Mouse (Mus musculus) kidney, adult 8-10 months (tissue): ENCODE measurements around the gene Gpr107.

Source experiments
- DNase-seq, 2 experiments: peaks; one replicate each; pipeline ENCODE4 v3.0.0; 2022

Gpr107 gene

DNA sequence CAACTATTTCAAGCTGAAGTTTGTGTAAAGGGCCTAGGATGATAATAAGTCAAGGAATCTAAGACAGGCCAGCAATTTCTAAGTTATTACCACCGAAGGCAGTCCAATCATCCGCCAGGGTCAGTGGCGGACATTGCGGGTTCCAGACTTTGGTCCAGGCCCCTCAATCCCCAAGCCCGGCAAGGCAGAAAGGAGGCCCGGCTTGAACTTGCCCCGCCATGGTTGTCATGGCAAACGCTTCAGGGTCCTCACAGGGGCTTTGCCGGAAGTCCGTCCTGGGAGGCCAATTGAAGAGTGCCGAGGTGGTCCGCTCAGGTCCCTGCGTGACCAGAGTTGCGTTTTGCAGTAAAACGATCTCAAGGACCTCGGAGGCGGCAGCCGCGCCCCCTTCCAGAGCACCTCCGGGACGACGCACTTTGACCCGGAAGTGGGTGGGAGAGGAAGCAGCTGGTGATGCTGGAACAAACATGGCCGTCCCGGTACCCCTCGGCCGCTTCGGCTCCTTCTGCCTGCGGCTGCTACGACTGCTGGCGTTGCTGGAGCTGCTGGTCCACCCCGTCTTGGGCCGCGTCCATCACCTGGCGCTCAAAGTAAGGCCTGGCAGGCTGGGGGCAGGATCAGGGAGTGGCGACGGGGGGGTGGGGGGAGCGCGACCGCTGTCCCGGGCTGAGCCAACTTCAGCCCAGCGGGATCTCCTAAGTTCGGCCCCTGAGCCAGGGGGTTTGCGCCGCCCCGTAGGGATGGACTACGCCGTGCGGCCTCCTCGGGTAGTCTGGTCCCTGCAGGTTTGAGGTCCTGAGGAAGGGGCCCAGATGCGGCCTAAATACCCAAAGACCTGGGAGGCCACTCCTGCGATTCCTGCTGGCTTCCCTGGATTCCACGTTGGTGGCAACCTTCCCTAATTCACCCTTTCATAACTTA is at the start of gene Gpr107:
TSS of gene Gpr107 (plus strand) at position 425 of the 921 bp plus-strand sequence.
- DNase-seq = peak; percentile 83 to 84

DNA sequence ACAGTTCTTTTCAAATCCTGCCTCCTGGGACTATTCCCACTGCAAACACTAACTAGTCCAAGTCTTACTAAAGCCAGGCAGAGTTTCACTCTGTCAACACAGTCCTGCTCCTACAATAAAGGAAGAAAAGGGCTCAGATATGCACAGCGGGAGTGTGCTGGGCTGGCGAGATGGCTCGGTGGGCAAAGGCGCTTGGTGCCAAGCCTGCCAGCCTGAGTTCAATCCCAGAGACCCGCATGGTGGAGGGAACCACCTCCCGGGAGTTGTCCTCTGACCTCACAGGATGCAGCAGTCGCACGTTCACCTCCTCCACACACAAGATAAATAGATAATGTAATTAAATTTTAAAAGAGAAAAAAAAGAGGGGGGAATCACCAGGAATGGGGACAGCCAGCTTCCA is 48.8 kb upstream of the Gpr107 start:
- DNase-seq = no peak

DNA sequence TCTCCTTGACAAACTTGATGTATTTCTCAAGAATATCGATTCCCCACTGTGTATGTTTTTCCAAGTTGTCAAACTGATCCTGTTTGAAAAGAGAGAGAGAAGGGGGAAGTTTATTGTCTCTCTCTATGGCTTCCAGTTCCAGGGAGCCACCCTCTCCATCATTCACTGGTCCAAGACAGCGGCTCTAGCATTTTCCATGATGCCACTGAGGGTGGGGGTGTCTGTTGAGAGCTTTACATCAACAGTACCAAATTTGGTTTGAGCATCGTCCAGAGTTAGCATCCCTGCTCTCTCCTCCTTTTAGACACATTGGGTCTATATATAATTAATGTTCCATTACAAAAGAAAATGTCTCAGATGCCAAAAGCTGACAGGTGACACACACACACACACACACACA is 46.8 kb upstream of the Gpr107 start:
- no peak for DNase-seq

DNA sequence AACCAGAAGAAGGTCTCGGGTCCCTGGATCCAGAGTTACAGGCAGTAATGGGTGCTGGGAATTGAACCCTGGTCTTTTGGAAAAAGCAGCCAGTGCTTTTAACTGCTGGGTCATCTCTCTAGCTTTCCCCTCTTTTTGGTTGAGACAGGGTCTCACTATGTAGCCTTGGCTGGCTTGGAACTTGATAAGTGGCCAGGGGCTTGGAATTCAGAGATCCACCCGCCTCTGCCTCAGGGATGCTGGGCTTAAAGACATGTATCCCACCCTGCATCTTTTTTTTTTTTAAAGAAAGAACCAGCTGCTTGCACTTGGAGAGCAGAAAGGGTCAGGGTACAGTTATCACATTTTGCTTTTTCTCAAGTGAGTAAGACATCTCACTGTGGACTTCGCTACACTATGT is 46.1 kb upstream of the Gpr107 start:
- no peak for DNase-seq

DNA sequence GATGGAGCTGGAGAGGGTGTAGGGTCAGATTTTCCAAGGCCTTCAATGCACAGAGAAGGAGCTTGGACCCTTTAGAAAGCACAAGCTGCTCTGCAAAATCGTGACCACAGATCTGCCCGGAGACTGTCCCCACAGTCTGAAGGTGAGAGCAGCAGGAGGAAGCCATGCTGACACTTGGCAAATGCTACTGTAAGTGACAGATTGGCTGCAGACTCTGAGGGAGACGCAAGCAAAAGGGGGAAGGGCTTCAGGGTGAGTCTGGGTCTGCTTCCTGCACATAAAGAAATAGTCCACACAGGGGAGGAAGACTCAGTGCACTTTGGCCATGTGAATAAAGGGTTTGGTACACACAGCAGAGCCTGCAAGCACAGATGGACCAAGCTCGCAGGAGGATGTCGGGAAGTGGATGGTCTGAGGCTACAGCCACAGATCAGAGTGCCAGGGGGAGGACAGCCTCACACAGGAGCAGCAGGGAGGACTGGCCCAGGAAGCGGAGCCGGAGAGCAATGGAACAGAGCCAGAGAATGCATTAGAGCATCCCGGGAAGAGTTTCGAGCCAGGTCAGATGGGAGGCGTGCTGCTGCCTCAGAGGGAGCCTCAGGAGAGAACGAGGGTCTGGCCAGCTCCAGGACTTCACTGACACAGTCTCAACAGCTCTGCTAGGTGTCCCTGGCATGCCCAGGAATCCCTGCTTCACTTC is 45.3 kb upstream of the Gpr107 start:
- DNase-seq = peak in 1 of 2 experiments; percentile 33

DNA sequence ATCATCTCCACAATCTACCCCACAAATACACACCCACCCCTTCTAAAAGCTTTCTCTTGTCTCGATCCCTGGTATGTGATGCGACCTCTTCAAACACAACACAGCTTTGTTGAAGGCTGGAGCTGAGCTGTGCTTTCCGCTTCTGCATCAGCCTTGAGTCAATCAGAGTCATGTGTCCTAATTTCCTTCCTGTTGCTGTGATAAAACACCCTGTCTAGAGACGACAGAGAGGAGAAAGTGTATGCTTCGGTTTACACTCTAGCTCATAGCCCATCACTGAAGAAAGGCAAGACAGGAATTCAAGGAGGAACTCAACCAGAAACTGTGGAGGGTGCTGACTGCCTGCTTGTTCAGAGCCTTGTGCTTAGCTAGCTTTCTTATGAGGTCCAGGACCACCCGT is 43.9 kb upstream of the Gpr107 start:
- no peak for DNase-seq

DNA sequence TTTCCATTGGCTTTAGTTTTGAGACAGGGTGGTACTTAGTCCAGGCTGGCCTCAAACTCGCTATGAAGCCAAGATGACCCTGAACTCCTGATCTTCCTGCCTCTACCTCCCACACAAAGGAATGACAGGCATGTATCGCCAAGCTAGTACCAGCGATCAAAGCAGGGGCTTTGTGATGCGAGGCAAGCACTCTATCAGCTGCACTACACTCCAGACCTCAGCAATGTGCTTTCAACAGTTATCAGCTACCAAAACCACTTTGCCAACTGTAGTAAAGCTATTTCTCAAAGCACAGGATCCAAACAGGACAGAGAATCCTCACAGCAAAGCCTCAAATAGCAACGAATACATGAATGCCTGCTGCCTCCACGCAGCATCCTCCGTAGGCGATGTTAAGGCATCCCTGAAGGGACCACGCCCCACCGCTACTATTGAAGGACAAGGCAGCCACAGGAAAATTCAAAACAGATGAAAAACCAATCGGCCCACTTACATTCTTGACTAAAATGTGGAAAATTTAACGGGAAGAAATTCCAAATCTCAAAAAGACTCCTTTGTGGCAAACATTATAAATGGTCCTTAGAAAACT is 42.1 kb upstream of the Gpr107 start:
- DNase-seq = no peak

DNA sequence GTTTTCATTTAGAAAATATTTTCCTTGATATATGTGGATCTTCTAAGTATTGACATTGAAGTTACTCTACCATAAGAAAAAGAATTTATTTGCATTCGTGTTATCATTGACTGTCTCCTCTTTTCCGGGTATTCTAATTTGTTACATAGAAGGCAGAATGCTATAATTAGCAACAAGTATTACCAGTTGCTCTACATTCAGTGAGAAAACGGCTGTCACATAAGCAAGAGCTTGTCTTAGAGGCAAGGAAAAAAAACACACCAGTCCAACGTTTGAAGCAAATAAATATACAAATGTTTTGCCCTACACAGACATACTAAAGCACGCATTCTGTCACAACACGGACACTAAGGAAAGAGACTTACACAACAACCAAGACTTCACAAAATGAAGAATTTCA is 40.4 kb upstream of the Gpr107 start:
- no peak for DNase-seq

DNA sequence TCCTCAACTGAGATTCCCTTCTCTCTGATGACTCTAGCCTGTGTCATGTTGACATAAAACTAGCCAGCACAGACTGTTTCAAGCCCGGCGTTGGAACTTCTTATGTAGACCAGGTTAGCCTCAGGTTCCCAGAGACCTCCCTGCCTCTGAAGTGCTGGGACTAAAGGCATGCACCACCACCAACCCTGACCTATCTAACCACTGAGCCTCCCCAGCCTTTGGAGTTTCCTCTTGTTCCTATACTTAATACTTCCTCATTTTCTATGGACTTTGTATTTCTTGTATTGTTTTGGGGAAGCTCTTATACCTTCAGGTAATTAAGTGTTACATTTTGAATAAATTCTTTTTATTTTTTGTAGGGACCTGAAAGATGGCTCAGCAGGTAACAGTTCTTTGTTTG is 37.9 kb upstream of the Gpr107 start:
- no peak for DNase-seq

DNA sequence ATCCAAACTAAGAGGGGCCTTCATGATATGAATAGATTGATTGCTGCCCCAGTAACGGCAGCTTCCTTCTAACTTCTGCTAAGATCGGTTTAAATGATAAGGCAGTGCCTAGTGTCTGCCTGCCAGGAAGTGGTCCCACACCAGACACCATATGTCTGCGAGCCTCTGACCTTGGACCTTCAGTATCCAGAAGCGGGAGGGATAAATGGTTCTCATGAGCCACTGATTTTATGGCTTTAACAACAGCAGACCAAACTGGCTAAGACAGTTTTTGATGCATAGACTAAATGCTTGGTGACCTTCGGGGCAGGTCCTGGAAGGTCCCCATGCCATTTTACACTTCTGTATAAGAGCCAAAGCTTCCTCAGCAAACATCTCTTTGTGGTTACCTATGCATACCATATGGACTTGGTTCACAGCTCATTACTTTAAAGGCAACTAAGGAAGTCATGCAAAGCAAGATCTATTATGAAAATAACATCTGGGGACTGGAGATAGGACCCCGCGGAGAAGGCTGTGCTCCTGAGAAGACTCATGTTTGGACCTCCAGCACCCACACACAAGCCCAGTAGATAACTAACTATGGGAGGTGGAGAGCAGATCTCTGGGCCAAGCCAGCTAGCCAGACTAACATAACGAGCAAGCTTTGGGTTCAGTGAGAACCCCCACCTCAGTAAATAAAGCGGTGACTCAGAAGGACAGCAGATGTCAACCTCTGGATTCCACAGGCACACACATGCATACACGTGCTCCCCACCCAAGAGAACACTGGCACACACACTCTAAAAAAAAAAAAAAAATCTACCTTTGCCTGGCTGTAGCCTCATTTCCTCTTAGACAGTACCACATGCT is 36.8 kb upstream of the Gpr107 start:
- DNase-seq = no peak

DNA sequence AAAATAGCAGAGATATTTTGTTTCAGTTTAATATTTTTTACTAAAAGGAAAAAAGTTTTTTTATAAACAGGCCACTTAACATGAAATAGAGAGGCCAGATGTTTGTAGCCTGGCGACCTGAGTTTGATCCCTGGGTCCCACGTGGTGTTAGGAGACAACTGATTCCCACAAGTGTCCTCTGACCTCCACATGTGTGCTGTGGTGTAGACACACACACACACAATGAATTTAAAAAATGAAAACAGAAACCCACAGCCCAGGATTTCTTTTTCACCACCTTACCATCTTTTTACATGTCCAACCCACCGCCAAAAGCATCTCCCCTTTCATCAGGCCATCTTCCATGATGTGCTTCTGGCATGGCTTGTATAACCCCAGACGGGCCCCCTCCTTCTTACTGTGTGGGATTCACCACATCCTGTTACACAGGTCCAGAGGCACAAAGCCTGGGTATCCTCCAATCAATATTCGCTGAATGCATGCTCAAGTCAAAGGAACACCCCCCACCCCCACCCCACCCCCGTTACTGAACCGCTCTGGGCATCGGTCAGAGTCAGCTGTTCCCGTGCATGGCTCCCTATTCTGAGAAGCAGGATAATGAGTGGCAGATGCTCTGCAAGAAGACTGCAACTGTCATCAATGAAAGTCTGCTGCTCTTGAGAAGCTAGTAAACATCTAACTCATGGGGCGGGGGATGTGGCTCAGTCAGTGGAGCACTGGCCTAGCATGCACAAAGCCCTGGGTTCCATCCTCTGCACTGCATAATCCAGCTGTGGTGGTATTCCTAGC is 36.0 kb upstream of the Gpr107 start:
- no peak for DNase-seq

DNA sequence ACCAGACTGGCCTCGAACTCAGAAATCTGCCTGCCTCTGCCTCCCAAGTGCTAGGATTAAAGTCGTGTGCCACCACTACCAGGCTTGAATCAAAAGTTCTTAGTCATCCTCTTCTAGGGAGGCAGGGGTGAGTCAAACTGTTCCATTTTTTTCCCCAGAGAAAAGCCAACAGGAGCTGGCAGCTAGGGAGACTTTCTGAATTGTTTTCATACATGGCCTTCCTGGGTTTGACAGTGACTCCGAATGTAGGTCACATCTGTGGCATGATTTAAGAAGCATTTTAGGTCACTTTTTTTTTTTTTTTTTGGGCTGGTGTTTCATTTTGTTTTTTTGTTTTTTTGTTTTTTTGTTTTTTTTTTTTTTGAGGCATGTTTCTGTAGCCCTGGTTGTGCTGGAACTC is 33.9 kb upstream of the Gpr107 start:
- no peak for DNase-seq

DNA sequence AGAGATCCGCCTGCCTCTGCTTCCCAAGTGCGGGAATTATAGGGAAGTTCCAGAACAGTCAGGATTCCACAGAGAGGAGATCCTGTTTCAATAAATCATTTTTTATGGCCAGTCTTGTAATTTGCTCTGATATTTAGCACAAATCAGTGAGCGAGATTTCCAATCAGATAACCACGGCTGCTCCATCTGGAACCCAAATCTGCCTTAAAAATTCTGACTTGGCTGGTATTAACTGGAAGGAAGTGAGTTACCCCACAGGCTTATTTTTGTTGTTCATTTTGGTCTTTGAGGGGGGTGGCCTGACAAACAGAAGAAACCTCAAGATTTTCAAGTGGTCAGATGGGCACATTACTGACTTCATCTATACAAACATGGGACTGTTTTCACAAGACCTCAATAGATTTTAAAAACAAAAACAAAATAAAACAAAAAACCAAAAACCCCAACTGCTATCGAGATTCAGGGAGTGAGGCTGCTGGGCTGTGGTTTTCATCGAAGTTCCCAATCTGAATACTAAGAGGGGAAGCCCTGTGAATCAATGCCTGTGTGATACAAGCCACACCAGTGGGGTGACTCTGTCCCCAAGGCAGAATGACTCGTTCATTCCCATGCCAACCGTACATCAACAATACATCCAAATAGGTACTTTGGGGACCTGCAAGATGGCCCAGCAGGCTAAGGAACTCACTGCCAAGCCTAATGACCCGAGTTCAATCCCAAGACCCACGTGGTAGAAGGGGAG is 33.3 kb upstream of the Gpr107 start:
- no peak for DNase-seq

DNA sequence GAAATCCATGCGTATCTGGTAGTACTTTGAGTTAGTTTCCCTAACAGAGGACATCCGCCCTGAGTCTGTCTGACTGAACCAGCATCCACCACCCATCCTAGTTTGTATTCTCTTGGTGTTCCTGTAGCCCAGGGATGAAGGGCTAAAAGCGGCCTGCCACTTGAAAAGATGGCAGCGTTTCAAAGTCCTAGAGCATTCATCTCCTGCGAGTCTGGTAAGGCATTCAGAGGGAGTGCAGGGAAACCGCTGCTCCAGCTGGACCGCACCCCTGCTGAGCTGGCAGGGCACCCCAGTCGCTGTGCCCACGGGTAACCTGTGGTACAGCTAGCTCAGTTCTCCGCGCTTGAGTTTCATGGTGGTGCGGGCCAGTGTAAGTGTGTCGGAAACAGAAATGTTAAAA is 32.3 kb upstream of the Gpr107 start:
- no peak for DNase-seq

DNA sequence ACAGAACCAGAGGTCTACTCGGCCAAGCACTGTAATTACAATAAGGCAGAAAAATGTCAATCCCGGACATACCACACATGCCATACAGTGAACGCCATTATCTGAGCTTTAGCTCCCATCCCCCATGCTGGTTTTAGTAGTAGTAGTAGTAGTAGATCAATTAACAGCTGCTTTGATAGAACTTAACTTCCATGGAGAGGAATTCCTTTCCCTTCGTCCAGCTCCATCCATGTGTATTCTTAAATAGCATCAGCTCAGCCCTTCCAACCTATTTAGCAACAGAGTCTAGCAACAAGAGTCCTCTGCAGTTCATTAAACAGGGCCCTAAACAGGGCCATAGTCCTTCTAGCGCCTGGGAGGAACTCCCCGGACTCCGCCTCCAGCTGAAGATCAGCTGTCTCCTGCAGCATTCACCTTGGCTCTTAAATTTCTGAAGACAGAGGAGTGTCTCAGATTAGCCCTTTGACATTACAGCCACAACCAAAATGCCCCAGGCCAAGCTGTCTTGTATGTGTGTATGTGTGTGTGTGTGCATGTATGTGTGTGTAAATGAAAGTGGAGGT is 30.9 kb upstream of the Gpr107 start:
- DNase-seq = peak in 1 of 2 experiments; percentile 56

DNA sequence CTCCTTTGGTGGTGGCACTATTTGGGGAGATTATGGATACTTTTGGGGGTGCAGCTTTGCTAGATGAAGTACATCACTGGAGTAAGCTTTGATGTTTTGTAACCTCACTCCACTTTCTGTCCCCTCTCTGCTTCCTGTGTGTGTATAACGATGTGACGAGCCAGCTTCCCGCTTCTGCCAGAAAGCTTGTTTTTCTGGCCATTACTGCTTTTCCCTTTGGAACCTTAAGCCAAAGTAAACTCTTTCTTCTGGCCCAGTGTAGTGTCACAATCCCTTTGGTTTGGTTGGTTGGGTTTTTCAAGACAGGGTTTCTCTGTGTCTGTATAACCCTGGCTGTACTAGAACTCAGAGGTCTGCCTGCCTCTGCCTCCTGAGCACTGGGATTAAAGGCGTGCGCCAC is 29.3 kb upstream of the Gpr107 start:
- DNase-seq = no peak

DNA sequence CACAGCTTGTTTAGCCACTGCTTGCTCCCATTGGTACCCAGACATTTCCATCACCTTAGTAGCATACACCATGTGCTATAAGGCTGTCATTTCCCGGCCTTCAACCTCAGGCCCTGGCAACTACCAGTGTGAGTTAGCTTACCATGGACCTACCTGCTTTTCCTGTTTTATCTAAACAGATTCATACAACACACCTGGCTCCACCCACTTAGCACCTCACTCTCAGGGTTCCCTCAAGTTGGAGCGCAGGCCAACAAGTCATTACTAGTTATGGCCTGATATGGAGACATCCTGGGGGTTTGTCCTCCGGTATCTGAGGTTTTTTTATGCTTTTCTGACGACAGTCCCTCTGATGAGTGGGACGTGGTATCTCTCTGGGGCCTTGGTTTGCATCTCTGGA is 28.6 kb upstream of the Gpr107 start:
- no peak for DNase-seq

DNA sequence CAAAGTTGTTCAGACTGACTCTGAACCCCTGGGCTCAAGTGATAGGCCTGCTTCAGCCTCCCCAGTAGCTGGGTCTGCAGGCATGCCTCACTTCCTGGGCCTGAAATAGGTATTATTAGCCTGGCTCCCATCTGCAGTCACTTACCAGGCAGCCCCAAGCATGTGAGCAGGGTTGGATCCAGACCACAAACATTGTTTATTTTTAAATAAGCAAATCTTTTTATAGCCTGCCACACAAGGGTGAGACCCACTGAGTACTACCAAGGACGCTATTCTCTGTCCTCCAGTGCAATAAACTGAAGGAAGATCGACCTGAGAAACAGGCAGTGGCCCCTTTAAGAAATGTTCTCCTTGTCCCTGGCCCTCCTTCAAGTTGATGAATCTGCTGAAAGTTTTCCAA is 27.4 kb upstream of the Gpr107 start:
- DNase-seq = no peak

DNA sequence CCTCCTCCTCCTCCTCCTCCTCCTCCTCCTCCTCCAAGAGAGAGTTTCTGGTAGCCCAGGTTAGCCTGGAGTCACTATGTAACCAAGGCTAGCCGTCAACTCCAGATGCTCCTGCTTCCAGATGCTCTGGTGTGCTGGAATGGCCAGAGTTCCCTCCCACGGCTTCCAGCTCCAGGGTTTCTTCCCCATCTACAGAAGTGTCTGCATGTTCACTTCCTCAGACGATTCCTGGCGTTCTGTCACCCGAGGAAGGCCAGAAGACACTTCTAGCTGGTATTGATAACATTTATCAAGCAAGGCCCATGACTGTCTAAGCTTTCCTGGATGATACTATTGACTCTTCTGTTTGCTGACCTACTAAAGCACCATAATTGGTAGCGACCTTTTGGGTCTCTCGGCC is 27.0 kb upstream of the Gpr107 start:
- no peak for DNase-seq

DNA sequence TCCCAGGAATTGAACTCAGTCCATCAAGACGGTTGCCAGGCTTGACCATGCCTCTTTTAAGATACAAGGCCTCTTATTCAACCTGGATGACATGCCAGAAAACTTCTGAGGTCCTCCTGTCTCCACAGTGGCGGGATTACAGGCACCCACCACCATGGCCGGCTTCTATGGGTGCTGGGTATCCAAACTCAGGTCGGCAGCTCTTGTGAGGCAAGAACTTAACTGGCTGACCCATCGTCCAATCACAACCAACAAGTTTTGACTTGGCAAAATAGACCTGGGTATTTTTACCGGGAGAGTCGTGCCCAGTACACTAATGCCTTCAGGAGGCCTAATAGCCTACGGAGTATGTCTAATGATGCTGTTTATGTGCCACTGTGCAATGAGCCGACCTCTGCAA is 26.1 kb upstream of the Gpr107 start:
- no peak for DNase-seq

DNA sequence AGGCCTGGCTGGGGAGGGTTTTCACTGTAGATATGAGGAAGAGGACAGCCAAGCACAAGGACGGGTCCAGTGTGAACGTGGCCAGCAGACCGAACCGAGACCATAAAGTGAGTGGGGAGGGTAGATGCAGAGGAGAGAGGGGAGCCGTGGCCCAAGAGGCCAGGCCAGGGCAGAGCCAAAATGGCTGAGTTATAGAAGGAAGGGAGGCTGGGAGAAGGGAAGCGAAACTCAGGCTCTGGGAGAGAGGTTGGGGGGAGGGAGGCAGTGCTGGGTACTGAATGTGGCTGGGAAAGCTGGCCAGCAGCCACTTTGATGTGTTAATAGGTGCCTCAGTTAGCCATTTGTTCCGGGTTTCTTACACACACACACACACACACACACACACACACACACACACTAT is 24.9 kb upstream of the Gpr107 start:
- no peak for DNase-seq
